Mouse (Mus musculus) kidney, adult 2 months (tissue): ENCODE measurements at regions not wholly inside any gene's neighbourhood (a gene's known extent, or its start where the extent isn't known, plus 50 kb on each side); places are given as distances from the start of the nearest gene placed in this dataset.

ENCODE experiments used
- CTCF ChIP-seq: fragments of 200-500 bp; conservative IDR thresholded peaks from 2 replicates; pipeline ENCODE4 v1.5.1; 2011; ENCODE audit warnings: low read depth, mild to moderate bottlenecking, control low read depth, low read length, moderate library complexity, mixed read lengths; ENCODE audit not compliant: insufficient read depth, insufficient read length
- POLR2A ChIP-seq: fragments of 200-500 bp; IDR thresholded peaks from one replicate; pipeline ENCODE4 v1.6.1; 2011; ENCODE audit warnings: low read depth, low read length, control low read depth

DNA sequence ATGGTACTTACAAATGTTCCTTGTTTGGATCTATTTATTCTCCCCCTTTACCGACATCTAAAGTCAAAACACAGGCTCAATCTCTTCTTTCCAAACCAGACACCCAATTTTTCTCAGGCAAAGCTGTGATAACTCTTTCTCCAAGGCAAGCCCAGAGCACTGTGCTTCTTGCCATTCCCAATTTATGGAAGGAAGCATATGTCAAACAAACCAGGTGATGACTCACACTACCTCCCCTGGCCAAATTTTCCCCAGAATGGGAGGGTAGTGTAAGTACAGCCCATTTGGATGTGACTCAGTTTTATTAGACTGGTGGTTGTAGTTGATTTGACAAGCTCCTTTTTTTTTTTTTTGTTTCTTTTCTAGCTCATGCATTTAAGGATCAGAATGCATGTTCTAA is 313.0 kb downstream of the Tex13c3 start:
- TF ChIP-seq POLR2A (no peak), CTCF (no peak)
